Mouse (Mus musculus) forebrain, embryonic 14.5 days (tissue): Measurements from ENCODE around the gene Ccr9. TPM values are rescaled to one million over a fixed set of nuclear protein-coding genes. Genes with fewer than 3 reads are reported as not detected.
"Not testable (repeated sequence)": the region's sequence is repeated elsewhere in the genome, so short reads cannot be mapped to it uniquely, and the experiment has no call there.

Experiments
- ATAC-seq: fragments of 200-750 bp; cut with Nextera tagmentation; 2 replicates; pipeline ENCODE4 v1.8.0; 2017; ENCODE audit warnings: mild to moderate bottlenecking, moderate library complexity
- DNase-seq: peaks from one replicate; pipeline ENCODE4 v3.0.0-alpha.2; 2015; ENCODE audit warnings: low spot score
- H3K27ac ChIP-seq: fragments of 300-500 bp; sonication (generic); 2 replicates; pipeline ENCODE4 v1.5.1; 2014; ENCODE audit warnings: low read depth, mild to moderate bottlenecking, control low read depth, low read length, moderate library complexity
- H3K27me3 ChIP-seq: fragments of 300-500 bp; sonication (generic); replicated peaks from 2 replicates; pipeline ENCODE4 v1.6.1; 2014; ENCODE audit warnings: low read length, control low read depth, mixed read lengths; ENCODE audit not compliant: control insufficient read depth, insufficient read depth
- H3K36me3 ChIP-seq: fragments of 300-500 bp; sonication (generic); 2 replicates; pipeline ENCODE4 v1.6.1; 2014; ENCODE audit warnings: low read length, control low read depth; ENCODE audit not compliant: control insufficient read depth, insufficient read depth
- H3K4me1 ChIP-seq: fragments of 300-500 bp; sonication (generic); 2 replicates; pipeline ENCODE4 v1.6.1; 2014; ENCODE audit warnings: antibody characterized with exemption, low read length, control low read depth; ENCODE audit not compliant: control insufficient read depth, insufficient read depth
- H3K4me2 ChIP-seq: fragments of 300-500 bp; sonication (generic); 2 replicates; pipeline ENCODE4 v1.6.1; 2014; ENCODE audit warnings: mild to moderate bottlenecking, control low read depth, low read length
- H3K4me3 ChIP-seq: fragments of 300-500 bp; sonication (generic); 2 replicates; pipeline ENCODE4 v1.5.1; 2014; ENCODE audit warnings: low read depth, low read length, control low read depth
- H3K9ac ChIP-seq: fragments of 300-500 bp; sonication (generic); 2 replicates; pipeline ENCODE4 v1.6.1; 2014; ENCODE audit warnings: mild to moderate bottlenecking, low read length, control low read depth, moderate library complexity
- H3K9me3 ChIP-seq: fragments of 300-500 bp; sonication (generic); replicated peaks from 2 replicates; pipeline ENCODE4 v1.6.1; 2016; ENCODE audit warnings: low read length, control low read depth, mixed read lengths; ENCODE audit not compliant: control insufficient read depth
- WGBS: fragments of 180-500 bp; shearing (Covaris S2); extraction: QIAGEN DNeasy Blood & Tissue Kit; methylation state at CpG from one replicate; pipeline ENCODE4 v1.1.7; 2014; 5-methylcytosine and 5-hydroxymethylcytosine counted together
- polyA plus RNA-seq: library from polyadenylated mRNA; unstranded; fragments of >200 nt; fragmentation: Nextera tagmentation; extraction: Ambion mirVana; gene quantifications from 2 replicates; pipeline ENCODE4 v1.2.1, GENCODE M21; 2014

Ccr9 gene
- polyA plus RNA-seq, 1 experiment from 2014 or later, result 0.08 TPM

- ATAC-seq (no peak), DNase-seq (no peak)
- H3K4me3 ChIP-seq, result no peak overlapping the region
- H3K36me3 ChIP-seq, result no peaks in the 10 kb centered on the region
- no peaks in the 10 kb centered on the region for H3K9me3 ChIP-seq
- 87% methylated on average over 3 of the region's 3 CpGs for WGBS
- H3K9ac ChIP-seq, result no peak overlapping the region
- H3K27ac ChIP-seq, result no peak overlapping the region
- no peaks in the 10 kb centered on the region for H3K27me3 ChIP-seq
- no peaks in the 10 kb centered on the region for H3K4me1 ChIP-seq
- no peak overlapping the region for H3K4me2 ChIP-seq
Observed at GRCm38 (mm10) chr9:123763771-123764170, 85.5 kb downstream of the Ccr9 start.

- no peaks in the 10 kb centered on the region for H3K27me3 ChIP-seq
- no peaks in the 10 kb centered on the region for H3K36me3 ChIP-seq
- WGBS, result 91% methylated on average over 3 of the region's 3 CpGs
- H3K4me3 ChIP-seq, result no peak overlapping the region
- no peaks in the 10 kb centered on the region for H3K4me1 ChIP-seq
- H3K9ac ChIP-seq, result no peak overlapping the region
- DNase-seq (no peak), ATAC-seq (no peak)
- no peaks in the 10 kb centered on the region for H3K9me3 ChIP-seq
- H3K27ac ChIP-seq, result no peak overlapping the region
- no peak overlapping the region for H3K4me2 ChIP-seq
Observed at GRCm38 (mm10) chr9:123766996-123767395, 88.8 kb downstream of the Ccr9 start.

- H3K27me3 ChIP-seq, result no peaks in the 10 kb centered on the region
- WGBS, result 83% methylated on average over 1 of the region's 1 CpGs
Observed at GRCm38 (mm10) chr9:123768443-123768842, 90.2 kb downstream of the Ccr9 start.

GRCm38 (mm10) chr9:123769532-123769931, 91.3 kb downstream of the Ccr9 start:
- Histone ChIP-seq H3K4me2 (no peak overlapping the region), H3K9me3 (no peaks in the 10 kb centered on the region), H3K36me3 (no peaks in the 10 kb centered on the region), H3K9ac (no peak overlapping the region), H3K27ac (no peak overlapping the region), H3K4me1 (no peaks in the 10 kb centered on the region), H3K27me3 (no peaks in the 10 kb centered on the region), H3K4me3 (no peak overlapping the region)
- WGBS, result 77% methylated on average over 6 of the region's 6 CpGs
- DNase-seq, result no peak
- no peak for ATAC-seq

More at GRCm38 (mm10) chr9:123768443-123768842, 90.2 kb downstream of the Ccr9 start:
- H3K27ac ChIP-seq, result no peak overlapping the region
- no peak for DNase-seq
- no peaks in the 10 kb centered on the region for H3K4me1 ChIP-seq
- no peak overlapping the region for H3K4me3 ChIP-seq
- no peaks in the 10 kb centered on the region for H3K9me3 ChIP-seq
- no peak overlapping the region for H3K4me2 ChIP-seq
- H3K36me3 ChIP-seq, result no peaks in the 10 kb centered on the region
- H3K9ac ChIP-seq, result no peak overlapping the region
- no peak for ATAC-seq

GRCm38 (mm10) chr9:123773299-123773698, 95.1 kb downstream of the Ccr9 start:
- WGBS, result 37% methylated on average over 2 of the region's 2 CpGs
- not testable (repeated sequence) for H3K4me3 ChIP-seq, H3K27ac ChIP-seq, DNase-seq, H3K36me3 ChIP-seq, H3K4me2 ChIP-seq, H3K27me3 ChIP-seq, H3K4me1 ChIP-seq, H3K9me3 ChIP-seq, ATAC-seq, H3K9ac ChIP-seq

GRCm38 (mm10) chr9:123788855-123789529, 110.8 kb downstream of the Ccr9 start:
- Histone ChIP-seq H3K9me3 (peaks cover 2% of the 10 kb centered on the region; the same call in 1 of the 2 replicates), H3K36me3 (peaks cover 28% of the 10 kb centered on the region), H3K4me3 (no peak overlapping the region), H3K27me3 (no peaks in the 10 kb centered on the region), H3K4me1 (no peaks in the 10 kb centered on the region), H3K9ac (no peak overlapping the region), H3K27ac (no peak overlapping the region), H3K4me2 (no peak overlapping the region)
- DNase-seq (peak; percentile 5), ATAC-seq (no peak)
- WGBS, result 83% methylated on average over 4 of the region's 4 CpGs

GRCm38 (mm10) chr9:123796174-123796573, 117.9 kb downstream of the Ccr9 start:
- ATAC-seq (no peak), DNase-seq (peak; percentile 41)
- no peaks in the 10 kb centered on the region for H3K9me3 ChIP-seq
- no peaks in the 10 kb centered on the region for H3K27me3 ChIP-seq
- H3K4me2 ChIP-seq, result no peak overlapping the region
- WGBS, result 79% methylated on average over 3 of the region's 3 CpGs
- peaks cover 50% of the 10 kb centered on the region for H3K36me3 ChIP-seq
- H3K4me1 ChIP-seq, result no peaks in the 10 kb centered on the region
- H3K9ac ChIP-seq, result no peak overlapping the region
- H3K27ac ChIP-seq, result no peak overlapping the region
- H3K4me3 ChIP-seq, result no peak overlapping the region

GRCm38 (mm10) chr9:123801527-123801926, 123.3 kb downstream of the Ccr9 start:
- DNase-seq (no peak), ATAC-seq (no peak)
- Histone ChIP-seq H3K4me3 (no peak overlapping the region), H3K27me3 (no peaks in the 10 kb centered on the region), H3K9me3 (no peaks in the 10 kb centered on the region), H3K4me1 (no peaks in the 10 kb centered on the region), H3K36me3 (peaks cover 16% of the 10 kb centered on the region), H3K9ac (no peak overlapping the region), H3K4me2 (no peak overlapping the region), H3K27ac (no peak overlapping the region)
- 94% methylated on average over 1 of the region's 1 CpGs for WGBS

GRCm38 (mm10) chr9:123802421-123802820, 124.2 kb downstream of the Ccr9 start:
- no peaks in the 10 kb centered on the region for H3K4me1 ChIP-seq
- H3K27ac ChIP-seq, result no peak overlapping the region
- no peak overlapping the region for H3K9ac ChIP-seq
- H3K27me3 ChIP-seq, result no peaks in the 10 kb centered on the region
- H3K4me3 ChIP-seq, result no peak overlapping the region
- no peak for ATAC-seq
- H3K4me2 ChIP-seq, result no peak overlapping the region
- H3K36me3 ChIP-seq, result peaks cover 9% of the 10 kb centered on the region
- WGBS, result 97% methylated on average over 2 of the region's 2 CpGs
- DNase-seq, result no peak
- no peaks in the 10 kb centered on the region for H3K9me3 ChIP-seq
